Mouse (Mus musculus): ENCODE data around the gene Cog7.

Gene Cog7

GRCm38 (mm10) chr7:121899311-121899710 is 82.2 kb downstream of the Cog7 start:
- no peak for DNase-seq (ENCODE audit: low spot score in 2 of 2)

- no peak for DNase-seq (ENCODE audit: low spot score in 2 of 2)
Measured at GRCm38 (mm10) chr7:121896689-121897088, 84.8 kb downstream of the Cog7 start.

- DNase-seq (ENCODE audit: low spot score in 2 of 2), result peak; percentile 9 to 30
Measured at GRCm38 (mm10) chr7:121890636-121891360, 90.7 kb downstream of the Cog7 start.

DNA sequence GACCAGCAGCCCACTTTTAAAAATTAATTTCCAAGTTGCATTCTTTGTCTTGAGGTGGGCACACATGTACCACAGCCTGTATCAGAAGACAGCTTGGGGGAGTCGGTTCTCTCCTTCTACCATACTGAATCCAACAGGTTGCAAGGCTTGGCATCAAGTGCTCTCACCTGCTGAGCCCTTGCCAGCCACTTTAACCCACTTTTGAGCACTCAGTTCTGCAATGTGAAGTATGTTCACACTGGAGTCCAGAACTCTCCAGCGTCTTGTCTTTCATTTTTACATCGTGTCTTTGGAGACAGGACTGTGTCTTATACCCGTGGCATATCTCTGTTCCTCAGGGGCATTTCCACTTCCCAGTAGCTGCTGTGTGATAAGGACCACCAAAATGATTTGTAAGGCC is 101.3 kb downstream of the Cog7 start:
- no peak for DNase-seq (ENCODE audit: low spot score in 2 of 2)

- no peak for DNase-seq (ENCODE audit: low spot score in 2 of 2)
Measured at GRCm38 (mm10) chr7:121874784-121875183, 106.7 kb downstream of the Cog7 start.

- no peak for DNase-seq (ENCODE audit: low spot score in 2 of 2)
Measured at GRCm38 (mm10) chr7:121873998-121874397, 107.5 kb downstream of the Cog7 start.

DNA sequence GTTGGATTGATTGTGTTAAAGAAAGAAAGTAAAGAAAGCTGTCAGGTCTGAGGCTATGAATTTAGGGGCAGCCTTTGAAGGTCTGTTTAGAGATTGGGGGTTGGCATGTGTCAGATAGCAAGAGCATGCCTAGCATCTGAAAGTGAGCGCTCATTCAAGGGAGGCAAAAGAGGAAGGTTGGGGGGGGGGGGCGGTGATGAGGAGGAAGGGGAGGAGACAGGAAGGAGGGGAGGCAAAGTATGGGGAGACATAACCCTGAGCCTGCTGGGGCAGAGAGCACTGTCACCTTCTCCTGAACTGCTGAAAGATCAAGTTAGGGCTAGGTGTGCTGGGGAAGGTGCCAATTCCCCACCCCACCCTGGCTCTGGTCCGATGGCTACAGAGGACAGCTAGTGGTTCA is 109.9 kb downstream of the Cog7 start:
- DNase-seq (ENCODE audit: low spot score in 2 of 2), result no peak

GRCm38 (mm10) chr7:121864858-121865585 is 116.5 kb downstream of the Cog7 start, which contains the start of gene Scnn1b:
Gene Scnn1b (plus strand): TSS chr7:121865038.
- no peak for DNase-seq (ENCODE audit: low spot score in 2 of 2)

DNA sequence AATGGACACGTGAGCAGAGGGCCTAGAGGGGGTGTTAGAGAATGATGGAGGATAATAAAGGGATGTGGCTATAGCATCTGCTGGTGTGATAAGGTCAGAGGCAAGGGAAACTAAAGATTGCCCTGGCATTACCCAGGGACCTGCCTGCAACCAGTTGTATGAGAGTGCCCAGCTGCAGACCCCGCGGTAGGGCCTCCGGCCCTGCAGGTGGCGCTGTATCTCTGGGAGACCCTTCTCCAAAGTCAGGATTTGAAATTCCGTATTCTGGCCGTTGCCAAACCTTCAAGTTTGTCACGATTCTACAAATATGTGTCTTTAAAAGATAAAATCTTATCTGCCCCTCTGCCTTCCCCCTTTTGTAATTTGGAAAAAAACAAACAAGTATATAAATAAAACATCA is 122.6 kb downstream of the Cog7 start:
- DNase-seq (ENCODE audit: low spot score in 2 of 2), result no peak

DNA sequence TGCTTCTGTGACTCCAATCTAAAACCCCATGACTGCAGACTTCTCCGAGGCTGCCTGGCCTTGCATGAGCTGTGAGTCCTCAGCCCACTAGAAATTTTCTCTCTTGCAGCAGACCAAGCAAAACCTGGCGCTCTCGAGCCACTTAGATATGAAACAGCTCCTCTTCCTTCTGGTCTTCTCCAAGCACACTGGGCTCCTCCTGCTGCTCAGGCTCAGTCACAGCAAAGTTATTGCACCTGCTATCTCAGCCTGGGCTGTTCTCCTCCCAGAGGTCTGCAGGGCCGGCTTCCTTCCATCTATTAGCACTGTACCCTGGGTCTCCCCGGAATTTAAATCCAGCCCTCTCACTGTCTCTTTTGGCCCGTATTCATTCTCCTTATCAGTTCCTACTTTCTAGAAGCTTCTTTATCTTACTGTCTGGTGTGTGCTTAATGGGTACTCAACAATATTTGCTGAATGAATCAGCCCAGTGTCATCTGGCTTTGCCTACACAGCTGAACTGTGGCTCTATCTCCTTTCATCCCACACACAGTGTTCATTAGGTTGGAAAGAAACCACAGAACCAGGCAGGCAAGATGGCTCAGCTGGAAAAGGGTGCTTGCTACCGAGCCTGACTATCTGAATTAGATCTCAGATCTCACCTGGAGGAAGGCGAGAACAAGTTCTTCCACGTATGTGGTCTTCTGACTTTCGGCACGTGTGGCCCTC is 124.2 kb downstream of the Cog7 start:
- no peak for DNase-seq (ENCODE audit: low spot score in 2 of 2)

GRCm38 (mm10) chr7:121848537-121849168 is 132.9 kb downstream of the Cog7 start:
- no peak for DNase-seq (ENCODE audit: low spot score in 2 of 2)

DNA sequence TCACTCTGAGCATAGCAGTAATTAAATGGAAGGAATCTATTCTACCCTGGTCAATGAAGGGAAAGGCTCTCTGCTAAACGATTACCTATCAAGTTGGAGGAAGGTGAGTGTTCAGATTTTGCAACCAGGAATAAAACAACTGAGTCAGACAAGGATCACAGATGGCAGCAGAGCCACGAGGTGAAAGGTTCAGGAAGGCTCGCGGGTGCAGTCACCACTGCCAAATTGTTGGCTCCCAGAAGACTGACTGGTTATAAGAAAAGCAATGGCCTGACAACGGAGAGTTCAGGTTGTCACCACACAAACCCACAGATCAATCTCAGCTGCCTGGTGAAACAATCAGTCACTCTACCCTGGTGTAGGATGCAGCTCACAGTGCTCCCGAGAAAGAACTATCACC is 135.5 kb downstream of the Cog7 start:
- DNase-seq (ENCODE audit: low spot score in 2 of 2), result no peak

- no peak for DNase-seq (ENCODE audit: low spot score in 2 of 2)
Measured at GRCm38 (mm10) chr7:121842234-121842633, 139.3 kb downstream of the Cog7 start.

GRCm38 (mm10) chr7:121840810-121841209 is 140.7 kb downstream of the Cog7 start:
- peak in 1 of 2 experiments; percentile 5 for DNase-seq (ENCODE audit: low spot score in 2 of 2)

GRCm38 (mm10) chr7:121836827-121837226 is 144.7 kb downstream of the Cog7 start:
- DNase-seq (ENCODE audit: low spot score in 2 of 2), result no peak

GRCm38 (mm10) chr7:121835392-121835791 is 146.1 kb downstream of the Cog7 start:
- no peak for DNase-seq (ENCODE audit: low spot score in 2 of 2)
